Mouse (Mus musculus): ENCODE measurements at regions not wholly inside any gene's neighbourhood (a gene's known extent, or its start where the extent isn't known, plus 50 kb on each side); places are given as distances from the start of the nearest gene placed in this dataset.
"Not testable (repeated sequence)": the region's sequence is repeated elsewhere in the genome, so short reads cannot be mapped to it uniquely, and the experiment has no call there.

DNA sequence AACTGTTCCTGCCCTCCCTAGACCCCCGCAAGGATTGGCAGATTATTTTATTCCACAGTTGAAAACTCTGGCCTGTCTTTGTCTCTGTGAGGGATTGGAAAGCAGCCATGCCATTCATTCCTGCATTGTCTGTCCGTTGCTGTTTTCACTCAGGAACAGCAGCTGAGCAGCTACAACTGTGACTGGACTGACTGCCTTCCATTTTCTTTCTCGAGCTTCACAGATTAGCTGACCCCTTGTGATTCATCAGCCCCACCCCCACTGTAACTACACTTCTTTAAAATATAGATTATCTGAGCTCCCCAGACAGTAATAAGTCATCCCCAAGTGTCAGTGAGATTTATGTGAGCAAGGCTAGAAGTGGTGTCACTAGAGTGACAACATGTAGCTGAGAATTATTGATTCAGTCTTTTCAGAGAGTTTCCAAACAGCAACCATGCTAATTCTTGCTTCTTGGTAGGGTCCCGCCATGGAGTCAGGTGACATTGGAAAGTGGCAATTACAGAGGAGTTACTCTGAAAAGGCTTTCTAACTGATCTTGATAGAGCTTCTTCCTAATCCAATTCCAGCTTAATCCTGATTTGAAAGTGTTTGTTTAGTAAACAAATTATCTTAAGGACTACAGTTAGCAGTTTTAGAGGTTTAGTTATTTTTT is 496.7 kb upstream of the Olfr1507 start:
- TF ChIP-seq CTCF, POLR2A (IDR thresholded peaks at IDR 0.05; ENCODE audit: extremely low read depth, insufficient read depth, low read length): not testable (repeated sequence)
